Mouse (Mus musculus) frontal cortex, adult (tissue): Measurements from ENCODE around the gene Cln5.

ENCODE experiments used
- ATAC-seq: cut with Nextera tagmentation; 2 replicates; pipeline ENCODE4 v1.9.2; 2017; ENCODE audit warnings: mild to moderate bottlenecking, moderate library complexity, mixed read lengths; ENCODE audit not compliant: low TSS enrichment

The Cln5 gene

GRCm38 (mm10) chr14:103069864-103070611 is at the start of gene Cln5:
Gene Cln5 (plus strand): TSS chr14:103070216.
- ATAC-seq, result peak; percentile 88

DNA sequence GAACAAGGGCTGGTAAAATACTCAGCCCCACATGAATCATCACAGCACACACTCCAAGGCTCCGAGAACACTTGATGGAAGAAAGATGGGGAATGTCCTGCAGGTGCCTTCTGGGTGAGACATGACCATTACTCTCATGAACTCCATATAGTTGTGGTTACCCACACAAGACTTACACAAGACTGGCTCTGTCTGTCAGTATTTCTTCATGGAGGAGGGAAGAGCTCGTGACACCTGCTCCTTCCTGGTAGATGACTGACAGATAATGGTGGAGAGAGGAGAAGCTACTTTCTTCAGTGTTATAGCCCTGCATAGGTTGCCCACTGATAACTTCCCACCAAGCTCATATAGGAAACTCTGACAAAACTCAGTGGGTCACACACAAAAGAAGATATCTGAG is 40.8 kb upstream of the Cln5 start:
- no peak for ATAC-seq

DNA sequence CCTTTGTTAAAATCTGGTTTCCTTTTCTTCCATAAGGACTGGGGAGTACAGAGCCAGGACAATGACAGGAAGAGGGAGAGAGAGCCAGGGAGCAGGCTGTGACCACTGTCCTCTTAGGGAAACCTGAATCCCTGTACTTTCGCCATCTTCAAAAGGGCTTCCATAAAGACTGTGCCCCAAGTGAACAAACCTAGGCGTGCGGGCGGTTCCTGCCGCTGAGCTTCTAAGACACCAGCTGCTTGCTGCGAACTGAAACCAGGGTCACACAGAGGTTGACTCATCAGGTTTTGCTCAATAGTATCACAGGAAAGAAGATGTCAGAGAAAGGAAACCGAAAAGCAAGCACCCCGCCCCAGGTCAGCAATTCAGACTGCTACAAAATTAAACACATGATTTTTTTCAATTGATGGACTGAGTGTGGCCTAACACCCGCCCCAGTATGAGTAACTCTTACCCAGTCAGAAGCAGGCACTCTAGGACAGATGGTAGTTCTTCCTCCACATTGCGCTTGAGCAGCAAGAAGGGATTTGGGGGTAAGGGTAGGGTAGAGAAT is 36.7 kb upstream of the Cln5 start:
- no peak; the same call in 1 of the 2 replicates for ATAC-seq

GRCm38 (mm10) chr14:103034076-103034475 is 35.9 kb upstream of the Cln5 start:
- ATAC-seq, result no peak

- no peak for ATAC-seq
Observed at GRCm38 (mm10) chr14:103037016-103037415, 33.0 kb upstream of the Cln5 start.

DNA sequence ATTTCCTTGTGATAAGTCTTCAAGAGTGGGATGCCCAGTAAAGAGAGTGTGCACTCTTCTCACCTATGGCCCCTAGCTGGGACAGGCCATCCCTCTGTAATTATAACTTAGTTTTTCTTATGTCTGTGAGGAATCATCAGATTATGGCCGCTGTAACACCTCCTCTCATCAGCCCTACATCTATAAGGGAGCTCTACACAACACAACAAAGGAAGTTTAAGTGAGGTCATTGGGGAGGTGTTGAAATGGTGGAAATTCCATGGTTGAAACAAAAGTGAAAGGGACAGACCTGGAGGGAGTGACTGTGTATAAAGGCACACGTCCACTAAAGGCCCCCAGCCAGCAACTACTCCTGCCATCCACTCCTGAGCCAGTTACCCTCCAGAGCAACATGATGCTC is 23.3 kb upstream of the Cln5 start, which contains the start of gene Acod1:
TSS of gene Acod1 (plus strand) at position 301 of the 400 bp plus-strand sequence.
- no peak for ATAC-seq

DNA sequence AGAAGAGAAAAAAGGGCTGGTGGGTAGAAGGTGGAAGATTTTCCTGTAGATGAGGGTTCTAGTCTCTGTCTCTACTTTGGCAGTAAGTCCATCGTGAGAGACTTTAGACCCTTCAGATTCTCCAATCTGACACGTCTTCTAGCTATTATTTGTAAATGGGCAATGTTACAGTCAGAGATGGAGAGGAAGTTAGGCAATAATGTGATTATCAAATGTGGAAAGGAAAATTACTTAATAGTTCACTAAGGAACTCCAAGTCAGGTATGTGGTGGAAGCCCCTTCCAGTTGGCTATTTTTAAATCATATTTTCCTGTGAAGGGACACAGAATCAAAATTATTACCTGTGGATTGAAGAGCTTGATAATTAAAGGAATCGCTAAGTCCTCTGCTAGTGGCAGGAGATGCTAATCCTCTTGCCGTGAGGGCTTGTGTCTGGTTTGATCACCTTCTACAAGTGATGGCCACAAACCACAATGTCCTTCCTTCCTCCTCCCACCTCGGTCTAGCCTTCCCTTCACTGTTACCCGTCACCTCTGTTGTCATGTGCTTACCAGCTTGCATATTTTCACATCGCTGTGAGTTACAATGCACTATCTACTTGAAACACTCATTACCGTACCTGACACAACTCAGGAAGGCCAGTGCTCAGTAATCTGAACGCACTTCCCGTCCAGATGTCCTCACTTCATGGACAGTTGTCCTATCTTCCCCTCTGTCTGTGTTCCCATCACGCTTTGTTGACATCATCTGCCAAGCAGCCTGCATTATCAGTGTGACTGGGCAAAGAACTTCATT is 21.5 kb upstream of the Cln5 start:
- no peak for ATAC-seq

- ATAC-seq, result peak; percentile 98
Observed at GRCm38 (mm10) chr14:103051159-103051769, 18.8 kb upstream of the Cln5 start.

GRCm38 (mm10) chr14:103054731-103055130 is 15.3 kb upstream of the Cln5 start:
- ATAC-seq, result no peak

- ATAC-seq, result no peak
Observed at GRCm38 (mm10) chr14:103056601-103057000, 13.4 kb upstream of the Cln5 start.

DNA sequence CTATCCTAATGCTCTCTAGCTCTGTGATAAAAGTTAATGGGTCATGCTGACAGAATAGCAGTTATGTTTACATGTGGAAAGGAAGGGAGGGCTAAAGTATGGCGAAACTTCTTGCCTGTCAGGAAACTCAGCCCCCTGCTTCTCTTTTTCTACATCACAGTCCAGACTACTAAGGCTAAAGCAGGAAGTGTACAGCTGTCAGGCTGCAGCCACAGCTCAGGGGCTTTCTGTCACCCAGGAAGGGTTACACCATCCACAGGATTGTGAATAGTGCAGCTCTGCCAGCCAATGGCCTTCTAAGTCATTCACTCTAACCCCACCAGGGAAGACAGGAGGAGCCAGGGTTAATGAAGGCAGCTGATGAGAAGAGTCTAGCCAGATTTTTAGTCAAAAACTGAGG is 11.0 kb upstream of the Cln5 start:
- no peak; the same call in 1 of the 2 replicates for ATAC-seq

DNA sequence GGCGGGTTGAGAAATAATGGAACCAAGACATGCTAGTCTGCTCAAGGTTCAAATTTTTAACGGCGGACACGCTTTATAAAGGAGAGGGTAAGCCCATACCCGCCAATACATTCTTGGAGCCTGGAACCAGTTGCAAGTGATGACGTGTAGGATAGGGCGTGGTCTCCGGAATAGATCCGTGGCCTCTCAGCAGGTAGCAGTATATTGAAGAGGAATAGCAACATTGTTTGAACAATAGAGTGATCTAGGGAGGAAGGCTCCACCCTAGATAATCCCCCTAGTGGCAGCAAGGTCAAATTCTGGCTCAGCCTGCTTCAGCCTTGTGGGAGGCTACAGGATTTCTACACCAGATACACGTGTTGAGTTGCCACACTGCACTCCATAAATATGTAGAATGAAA is 10.5 kb upstream of the Cln5 start:
- no peak for ATAC-seq

DNA sequence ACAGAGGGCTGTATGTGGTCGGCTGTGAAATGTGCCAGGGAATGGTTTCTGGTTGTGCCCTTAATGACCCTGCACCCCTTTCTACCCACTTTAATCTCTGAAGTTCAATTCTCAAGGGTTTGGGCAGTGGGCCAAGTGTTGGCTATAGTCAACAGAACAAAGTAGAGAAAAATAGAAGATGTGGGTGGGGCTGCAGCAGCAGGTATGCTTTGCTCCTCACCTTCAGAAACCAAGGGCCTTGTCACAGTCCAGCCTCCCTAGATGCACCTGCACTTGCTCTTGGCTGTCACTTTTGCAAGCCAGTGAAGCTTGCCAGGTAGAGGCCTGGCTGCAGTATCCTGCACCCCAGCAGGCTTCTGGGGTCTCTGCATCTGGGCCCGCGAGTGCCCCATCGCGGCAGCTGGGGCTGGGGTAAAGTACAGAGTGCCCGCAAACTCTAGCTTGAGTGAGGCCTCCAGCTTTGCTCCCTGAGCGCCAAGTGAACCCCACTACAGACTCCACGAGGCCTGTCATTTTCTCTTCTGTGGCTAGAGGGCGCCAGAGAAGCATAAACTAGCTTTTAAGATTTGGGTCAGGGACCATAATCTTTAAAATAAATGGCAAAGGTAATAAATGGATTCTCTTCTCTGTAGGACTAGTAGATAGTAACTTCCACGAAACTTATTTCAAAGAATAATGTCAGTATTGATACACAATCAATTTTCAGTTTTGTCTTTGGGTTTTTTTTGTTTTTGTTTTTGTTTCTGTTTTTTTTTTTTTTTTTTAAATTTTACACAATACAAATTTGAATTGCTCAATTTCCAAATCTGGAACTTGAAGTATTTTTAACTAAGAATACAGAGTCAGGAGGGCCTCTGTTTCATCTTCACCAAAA is 4.5 kb upstream of the Cln5 start:
- ATAC-seq, result peak; percentile 31; the same call in 1 of the 2 replicates

DNA sequence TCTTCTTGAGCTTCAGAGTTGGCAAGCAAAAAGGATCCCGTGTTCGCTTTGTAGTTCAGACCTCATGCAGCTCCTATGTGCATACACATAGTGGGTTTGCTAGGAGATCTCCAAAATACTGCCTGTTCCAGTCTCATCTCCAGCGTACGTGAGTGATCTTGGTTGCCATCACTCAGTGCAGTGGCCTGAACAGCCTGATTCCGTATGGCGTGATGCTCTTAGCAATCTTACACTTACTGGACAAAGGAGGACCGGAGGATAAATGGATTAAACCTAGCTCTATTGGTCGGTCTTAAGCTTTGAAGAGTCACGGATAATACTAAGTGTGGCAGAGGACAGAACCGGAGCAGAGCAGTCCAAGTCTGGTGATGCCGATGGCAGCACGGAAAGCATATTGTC is 552 bp upstream of the Cln5 start:
- ATAC-seq, result peak; percentile 25

GRCm38 (mm10) chr14:103070790-103071189 is 774 bp downstream of the Cln5 start:
- ATAC-seq, result peak; percentile 8

- no peak for ATAC-seq
Observed at GRCm38 (mm10) chr14:103071471-103071870, 1.5 kb downstream of the Cln5 start.

DNA sequence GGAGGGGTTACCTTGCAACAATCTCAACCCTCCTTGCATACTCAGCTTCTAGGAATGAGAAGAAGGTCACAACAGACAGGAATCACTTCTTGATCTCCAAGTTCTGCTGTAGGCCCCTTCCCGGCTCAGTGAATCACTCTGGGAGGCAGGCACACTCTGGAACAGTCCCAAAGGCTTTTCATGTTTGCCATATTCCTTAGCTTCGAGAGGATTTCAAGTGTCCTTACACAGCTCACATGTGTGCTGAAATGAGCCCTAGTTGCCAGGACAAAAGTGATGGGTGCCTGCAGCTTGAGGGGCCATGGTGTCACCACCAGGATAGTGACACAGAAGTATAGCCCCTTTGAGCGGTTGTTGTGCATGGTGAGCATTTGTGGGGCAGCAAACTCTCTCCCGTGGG is 2.7 kb downstream of the Cln5 start:
- ATAC-seq, result no peak

DNA sequence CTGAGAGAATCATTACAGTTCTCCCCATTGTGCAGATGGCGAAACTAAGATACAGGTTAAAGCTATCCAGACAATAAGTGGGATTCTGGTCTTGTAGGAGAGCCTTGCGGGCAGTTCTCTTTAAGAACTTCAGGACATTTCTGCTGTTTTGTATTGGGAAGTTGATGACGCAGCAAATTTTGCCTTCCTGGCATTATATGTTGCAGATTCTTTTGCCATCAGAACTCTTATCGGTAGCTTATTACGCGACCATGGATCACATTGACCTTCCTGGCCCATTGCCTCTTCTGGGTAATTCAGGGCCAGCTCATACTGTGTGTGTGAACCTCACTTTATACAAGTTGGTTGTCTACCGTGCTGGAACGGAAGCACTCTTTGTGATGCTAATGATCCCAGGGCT is 3.8 kb downstream of the Cln5 start:
- ATAC-seq, result no peak

DNA sequence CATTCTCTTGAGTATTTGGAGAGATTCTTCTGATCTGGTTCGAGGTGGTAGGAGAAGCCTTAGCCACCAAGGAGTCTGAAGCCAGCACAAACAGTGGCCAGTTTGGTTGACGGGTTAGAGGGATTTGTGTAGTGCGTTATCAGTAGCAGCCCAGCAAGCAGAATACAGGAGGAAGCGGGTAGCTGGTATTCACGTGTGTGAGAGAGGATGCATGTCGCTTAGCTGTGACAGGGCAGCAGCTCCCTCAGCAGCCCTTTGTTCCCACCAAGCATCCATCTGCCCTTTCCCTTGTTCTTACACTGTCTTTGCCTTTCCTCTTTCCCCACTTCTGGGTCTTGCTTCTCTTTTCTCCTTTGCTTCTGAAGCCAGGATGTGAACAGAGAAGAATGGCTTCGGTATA is 5.2 kb downstream of the Cln5 start:
- no peak for ATAC-seq

- no peak for ATAC-seq
Observed at GRCm38 (mm10) chr14:103077272-103078005, 7.4 kb downstream of the Cln5 start.
